Mouse (Mus musculus) limb, embryonic 14.5 days (tissue): ENCODE data around the gene Agap1. TPM values are rescaled to one million over a fixed set of nuclear protein-coding genes. Genes with fewer than 3 reads are reported as not detected.

Experiments used
- ATAC-seq: fragments of 200-750 bp; cut with Nextera tagmentation; 2 replicates; pipeline ENCODE4 v1.8.0; 2017; ENCODE audit warnings: low read depth, moderate number of reproducible peaks, moderate TSS enrichment; ENCODE audit not compliant: low FRiP score
- DNase-seq: peaks from one replicate; pipeline ENCODE4 v3.0.0-alpha.2; 2015; ENCODE audit warnings: low spot score
- H3K27ac ChIP-seq: fragments of 300-500 bp; sonication (generic); replicated peaks from 2 replicates; pipeline ENCODE4 v1.5.1; 2014; ENCODE audit warnings: low read depth, mild to moderate bottlenecking, low read length, moderate library complexity, mixed read lengths
- H3K27me3 ChIP-seq: fragments of 300-500 bp; sonication (generic); 2 replicates; pipeline ENCODE4 v1.6.1; 2014; ENCODE audit warnings: low read length, mixed read lengths; ENCODE audit not compliant: control insufficient read depth, insufficient read depth
- H3K36me3 ChIP-seq: fragments of 300-500 bp; sonication (generic); 2 replicates; pipeline ENCODE4 v1.6.1; 2014; ENCODE audit warnings: mild to moderate bottlenecking, low read length, moderate library complexity, mixed read lengths; ENCODE audit not compliant: control insufficient read depth, insufficient read depth
- H3K4me1 ChIP-seq: fragments of 300-500 bp; sonication (generic); 2 replicates; pipeline ENCODE4 v1.6.1; 2014; ENCODE audit warnings: antibody characterized with exemption, low read length, mixed read lengths; ENCODE audit not compliant: control insufficient read depth, insufficient read depth
- H3K4me2 ChIP-seq: fragments of 300-500 bp; sonication (generic); replicated peaks from 2 replicates; pipeline ENCODE4 v1.6.1; 2014; ENCODE audit warnings: low read depth, mild to moderate bottlenecking, low read length, moderate library complexity; ENCODE audit not compliant: severe bottlenecking
- H3K4me3 ChIP-seq: fragments of 300-500 bp; sonication (generic); replicated peaks from 2 replicates; pipeline ENCODE4 v1.5.1; 2014; ENCODE audit warnings: low read length
- H3K9ac ChIP-seq: fragments of 300-500 bp; sonication (generic); 2 replicates; pipeline ENCODE4 v1.6.1; 2014; ENCODE audit warnings: mild to moderate bottlenecking, low read depth, low read length, moderate library complexity; ENCODE audit not compliant: severe bottlenecking
- H3K9me3 ChIP-seq: fragments of 300-500 bp; sonication (generic); 2 replicates; pipeline ENCODE4 v1.6.1; 2016; ENCODE audit warnings: low read length; ENCODE audit not compliant: control insufficient read depth
- POLR2A ChIP-seq: fragments of 200-500 bp; IDR thresholded peaks from 2 replicates; pipeline ENCODE4 v1.8.0; 2012; ENCODE audit warnings: inconsistent platforms, mild to moderate bottlenecking, moderate library complexity, borderline replicate concordance; ENCODE audit not compliant: insufficient read depth, insufficient read length; ENCODE audit errors: extremely low read depth
- WGBS: fragments of 180-500 bp; shearing (Covaris S2); extraction: QIAGEN DNeasy Blood & Tissue Kit; methylation state at CpG from one replicate; pipeline ENCODE4 v1.1.7; 2014; 5-methylcytosine and 5-hydroxymethylcytosine counted together
- polyA plus RNA-seq, 2 experiments: library from polyadenylated mRNA; depleted of rRNA in 1 of 2; stranded (reverse) in 1 of 2; unstranded in 1 of 2; fragments of >200 nt; fragmentation: Nextera tagmentation in 1 of 2; extraction: Ambion mirVana in 1 of 2; gene quantifications; 2 replicates each; pipeline versions ENCODE4 v1.2.1 to v1.2.3; 2012 to 2014

The Agap1 gene
- polyA plus RNA-seq, 2 experiments, result 16.2 to 19.5 TPM

- TF ChIP-seq POLR2A, result no peak
- Histone ChIP-seq H3K4me2 (no peak overlapping the region), H3K4me1 (peaks cover 7% of the 10 kb centered on the region; the same call in 1 of the 2 replicates), H3K27ac (no peak overlapping the region), H3K4me3 (no peak overlapping the region), H3K9ac (no peak overlapping the region), H3K27me3 (no peaks in the 10 kb centered on the region), H3K36me3 (no peaks in the 10 kb centered on the region), H3K9me3 (no peaks in the 10 kb centered on the region)
- DNase-seq, result no peak
- no peak for ATAC-seq
- WGBS, result 78% methylated on average over 11 of the region's 11 CpGs
Observed at GRCm38 (mm10) chr1:89599983-89600741, 145.6 kb downstream of the Agap1 start.

- Histone ChIP-seq H3K4me2 (no peak overlapping the region), H3K36me3 (no peaks in the 10 kb centered on the region), H3K27ac (no peak overlapping the region), H3K4me1 (peaks cover 12% of the 10 kb centered on the region; the same call in 1 of the 2 replicates), H3K27me3 (no peaks in the 10 kb centered on the region), H3K9me3 (no peaks in the 10 kb centered on the region), H3K4me3 (no peak overlapping the region), H3K9ac (no peak overlapping the region)
- ATAC-seq (no peak), DNase-seq (no peak)
- TF ChIP-seq POLR2A, result no peak
- WGBS, result 82% methylated on average over 7 of the region's 7 CpGs
Observed at GRCm38 (mm10) chr1:89601349-89601748, 146.7 kb downstream of the Agap1 start.

DNA sequence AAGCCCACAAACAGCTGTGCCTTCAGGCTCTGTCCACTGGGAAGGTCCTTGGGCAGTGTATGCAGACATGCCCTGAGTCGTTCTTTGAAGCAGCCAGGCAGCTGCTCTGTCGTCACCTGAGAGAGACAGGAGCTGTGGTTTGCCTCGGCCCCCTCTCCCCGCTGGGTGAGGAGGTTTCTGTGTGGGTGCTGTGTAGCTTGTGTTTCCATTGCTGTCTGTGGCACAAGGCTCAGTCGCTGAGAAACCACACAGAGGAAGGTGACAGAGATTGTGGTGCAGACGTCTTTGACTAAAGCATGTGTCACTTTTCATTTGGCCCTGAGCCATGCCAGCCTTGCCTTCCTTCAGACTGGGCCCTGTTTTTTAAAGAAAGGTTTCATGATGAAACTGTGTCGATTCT lies 148.3 kb downstream of the Agap1 start:
- no peaks in the 10 kb centered on the region for H3K9me3 ChIP-seq
- no peaks in the 10 kb centered on the region for H3K27me3 ChIP-seq
- DNase-seq (no peak), ATAC-seq (no peak)
- WGBS, result 57% methylated on average over 7 of the region's 7 CpGs
- no peak overlapping the region for H3K9ac ChIP-seq
- H3K4me3 ChIP-seq, result no peak overlapping the region
- H3K4me1 ChIP-seq, result peaks cover 12% of the 10 kb centered on the region; the same call in 1 of the 2 replicates
- no peak overlapping the region for H3K4me2 ChIP-seq
- TF ChIP-seq POLR2A, result no peak
- H3K36me3 ChIP-seq, result peaks cover 4% of the 10 kb centered on the region; the same call in 1 of the 2 replicates
- no peak overlapping the region for H3K27ac ChIP-seq

DNA sequence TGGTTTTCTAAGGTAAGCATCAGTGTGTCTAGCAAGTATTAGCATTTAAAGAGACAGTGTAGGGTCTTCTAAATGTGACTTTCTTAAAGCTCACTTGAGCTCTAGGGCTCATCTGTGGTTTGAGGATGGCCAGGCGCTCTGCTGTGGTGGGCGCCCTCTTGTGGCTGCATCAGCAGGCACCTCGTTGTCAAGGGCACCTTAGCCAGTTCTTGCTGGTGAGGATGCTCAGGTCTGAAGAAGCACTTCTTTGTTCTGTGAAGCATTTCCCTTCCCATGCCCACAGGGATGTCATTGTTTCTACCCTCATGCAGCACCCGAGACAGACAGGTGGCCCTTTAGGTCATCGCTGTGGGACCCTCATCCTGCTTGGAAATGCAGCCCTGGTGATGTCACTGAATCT lies 152.0 kb downstream of the Agap1 start:
- no peak overlapping the region for H3K9ac ChIP-seq
- no peaks in the 10 kb centered on the region for H3K27me3 ChIP-seq
- peaks cover 9% of the 10 kb centered on the region; the same call in 1 of the 2 replicates for H3K4me1 ChIP-seq
- no peak for TF ChIP-seq POLR2A
- no peak for ATAC-seq
- no peak overlapping the region for H3K27ac ChIP-seq
- peak; percentile 47 for DNase-seq
- H3K36me3 ChIP-seq, result peaks cover 9% of the 10 kb centered on the region; the same call in 1 of the 2 replicates
- WGBS, result 43% methylated on average over 5 of the region's 5 CpGs
- no peaks in the 10 kb centered on the region for H3K9me3 ChIP-seq
- no peak overlapping the region for H3K4me3 ChIP-seq
- H3K4me2 ChIP-seq, result no peak overlapping the region

DNA sequence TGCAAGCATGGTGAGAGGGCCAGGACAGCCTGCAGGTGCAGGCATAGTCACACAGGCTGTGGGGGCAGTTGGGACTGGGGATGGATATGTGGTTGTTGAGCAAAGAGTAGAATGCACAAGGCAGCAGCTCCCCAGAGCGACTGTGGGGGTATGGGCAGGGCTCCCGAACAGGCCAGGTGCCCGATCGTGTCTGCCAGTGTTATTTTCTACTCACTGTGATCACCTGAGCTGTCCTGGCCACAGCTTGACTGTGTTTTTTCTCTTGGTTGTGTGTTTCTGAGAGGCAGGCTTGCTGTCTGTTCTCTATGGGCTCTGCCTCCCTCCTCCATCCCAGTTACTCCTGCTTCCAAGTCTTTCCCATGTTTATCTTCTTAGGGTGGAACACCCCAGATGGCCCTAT lies 154.2 kb downstream of the Agap1 start:
- 85% methylated on average over 4 of the region's 4 CpGs for WGBS

More for the DNA sequence above, 154.2 kb downstream of the Agap1 start:
- H3K4me1 ChIP-seq, result peaks cover 9% of the 10 kb centered on the region; the same call in 1 of the 2 replicates
- ATAC-seq (no peak), DNase-seq (no peak)
- H3K27ac ChIP-seq, result no peak overlapping the region
- H3K36me3 ChIP-seq, result peaks cover 16% of the 10 kb centered on the region; the same call in 1 of the 2 replicates
- no peak overlapping the region for H3K4me2 ChIP-seq
- H3K9ac ChIP-seq, result no peak overlapping the region
- TF ChIP-seq POLR2A, result no peak
- H3K27me3 ChIP-seq, result no peaks in the 10 kb centered on the region
- no peak overlapping the region for H3K4me3 ChIP-seq
- H3K9me3 ChIP-seq, result no peaks in the 10 kb centered on the region
